Mouse (Mus musculus): ENCODE data around the gene Adcy3. TPM values are rescaled to one million over a fixed set of nuclear protein-coding genes. Genes with fewer than 3 reads are reported as not detected.

Gene Adcy3
- total and polyA plus RNA-seq, 2 experiments from 2014 or later: 11.5 to 40.4 TPM

DNA sequence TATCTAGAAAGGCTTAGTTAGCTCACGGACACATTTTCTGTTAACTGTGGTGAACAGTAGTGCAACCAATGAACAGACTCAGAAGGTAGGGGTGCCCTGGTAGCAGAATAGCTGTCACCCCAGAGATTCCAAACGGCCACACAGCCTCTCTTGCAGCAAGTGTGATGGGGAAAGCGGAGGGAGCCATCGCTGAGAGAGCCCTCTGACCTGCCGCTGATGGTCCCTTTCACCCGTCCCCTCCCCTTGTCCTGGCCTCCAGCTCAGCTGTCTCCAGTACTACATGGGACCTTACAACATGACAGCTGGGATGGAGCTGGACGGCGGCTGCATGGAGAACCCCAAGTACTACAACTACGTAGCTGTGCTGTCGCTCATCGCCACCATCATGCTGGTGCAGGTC is 73.2 kb downstream of the Adcy3 start:
- ATAC-seq (no peak), DNase-seq (ENCODE audit: low spot score) (no peak)
- WGBS: 93% methylated on average over 11 of the region's 11 CpGs
- Histone ChIP-seq H3K4me1 (ENCODE audit: insufficient read depth, low read length) (no peaks in the 10 kb centered on the region), H3K27me3 (ENCODE audit: insufficient read depth, low read length) (no peaks in the 10 kb centered on the region), H3K4me2 (ENCODE audit: low read depth, low read length) (no peak overlapping the region), H3K4me3 (ENCODE audit: low read length) (no peak overlapping the region), H3K9ac (replicated peaks; ENCODE audit: low read length) (no peak overlapping the region), H3K36me3 (ENCODE audit: insufficient read depth, low read length) (peaks cover 28% of the 10 kb centered on the region; the same call in 1 of the 2 replicates), H3K9me3 (ENCODE audit: low read length) (no peaks in the 10 kb centered on the region), H3K27ac (no peak overlapping the region)
- no peak for TF ChIP-seq CTCF (IDR thresholded peaks at IDR 0.05; ENCODE audit: low read depth)

GRCm38 (mm10) chr12:4208405-4209133 is 75.7 kb downstream of the Adcy3 start:
- no peaks in the 10 kb centered on the region for H3K4me1 ChIP-seq (ENCODE audit: insufficient read depth, low read length)
- H3K4me2 ChIP-seq (ENCODE audit: low read depth, low read length): no peak overlapping the region
- no peaks in the 10 kb centered on the region for H3K27me3 ChIP-seq (ENCODE audit: insufficient read depth, low read length)
- H3K27ac ChIP-seq: no peak overlapping the region
- peak; percentile 80 for TF ChIP-seq CTCF (IDR thresholded peaks at IDR 0.05; ENCODE audit: low read depth)
- H3K9ac ChIP-seq (replicated peaks; ENCODE audit: low read length): no peak overlapping the region
- H3K36me3 ChIP-seq (ENCODE audit: insufficient read depth, low read length): peaks cover 47% of the 10 kb centered on the region; the same call in 1 of the 2 replicates
- no peaks in the 10 kb centered on the region for H3K9me3 ChIP-seq (ENCODE audit: low read length)
- 0 out of 2 replicates have a peak, but pooled peaks have one; percentile 22 for ATAC-seq
- WGBS: 72% methylated on average over 15 of the region's 15 CpGs
- no peak overlapping the region for H3K4me3 ChIP-seq (ENCODE audit: low read length)
- DNase-seq (ENCODE audit: low spot score): peak; percentile 79

- Histone ChIP-seq H3K9me3 (ENCODE audit: low read length) (no peaks in the 10 kb centered on the region), H3K4me2 (ENCODE audit: low read depth, low read length) (no peak overlapping the region), H3K9ac (replicated peaks; ENCODE audit: low read length) (no peak overlapping the region), H3K27ac (no peak overlapping the region), H3K36me3 (ENCODE audit: insufficient read depth, low read length) (peaks cover 48% of the 10 kb centered on the region; the same call in 1 of the 2 replicates), H3K4me1 (ENCODE audit: insufficient read depth, low read length) (no peaks in the 10 kb centered on the region), H3K27me3 (ENCODE audit: insufficient read depth, low read length) (no peaks in the 10 kb centered on the region), H3K4me3 (ENCODE audit: low read length) (no peak overlapping the region)
- TF ChIP-seq CTCF (IDR thresholded peaks at IDR 0.05; ENCODE audit: low read depth): no peak
- 98% methylated on average over 9 of the region's 9 CpGs for WGBS
- no peak for DNase-seq (ENCODE audit: low spot score)
- no peak for ATAC-seq
Observed at GRCm38 (mm10) chr12:4209196-4209595, 76.3 kb downstream of the Adcy3 start.

DNA sequence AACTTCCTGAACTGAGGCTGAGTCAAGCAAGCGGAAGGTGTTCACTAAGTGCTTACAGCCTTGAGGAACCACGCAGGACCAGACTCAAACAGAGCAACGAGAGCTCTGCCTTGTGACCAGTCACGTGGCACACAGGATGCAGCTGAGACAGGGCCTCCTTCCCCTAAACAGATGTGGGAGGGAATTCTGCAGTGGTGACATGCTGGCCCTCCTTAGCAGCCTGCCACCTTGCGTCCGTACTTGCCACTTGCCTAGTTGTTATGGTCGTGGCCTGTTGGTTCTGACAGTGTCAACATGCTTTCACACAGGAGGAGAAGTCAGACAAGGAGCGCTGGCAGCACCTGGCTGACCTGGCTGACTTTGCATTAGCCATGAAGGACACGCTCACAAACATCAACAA is 78.3 kb downstream of the Adcy3 start:
- Histone ChIP-seq H3K27me3 (ENCODE audit: insufficient read depth, low read length) (no peaks in the 10 kb centered on the region), H3K4me1 (ENCODE audit: insufficient read depth, low read length) (no peaks in the 10 kb centered on the region), H3K4me2 (ENCODE audit: low read depth, low read length) (no peak overlapping the region), H3K9ac (replicated peaks; ENCODE audit: low read length) (no peak overlapping the region), H3K36me3 (ENCODE audit: insufficient read depth, low read length) (peaks cover 62% of the 10 kb centered on the region; the same call in 1 of the 2 replicates), H3K9me3 (ENCODE audit: low read length) (no peaks in the 10 kb centered on the region), H3K4me3 (ENCODE audit: low read length) (no peak overlapping the region), H3K27ac (no peak overlapping the region)
- DNase-seq (ENCODE audit: low spot score) (no peak), ATAC-seq (no peak)
- no peak for TF ChIP-seq CTCF (IDR thresholded peaks at IDR 0.05; ENCODE audit: low read depth)
- WGBS: 88% methylated on average over 9 of the region's 9 CpGs

DNA sequence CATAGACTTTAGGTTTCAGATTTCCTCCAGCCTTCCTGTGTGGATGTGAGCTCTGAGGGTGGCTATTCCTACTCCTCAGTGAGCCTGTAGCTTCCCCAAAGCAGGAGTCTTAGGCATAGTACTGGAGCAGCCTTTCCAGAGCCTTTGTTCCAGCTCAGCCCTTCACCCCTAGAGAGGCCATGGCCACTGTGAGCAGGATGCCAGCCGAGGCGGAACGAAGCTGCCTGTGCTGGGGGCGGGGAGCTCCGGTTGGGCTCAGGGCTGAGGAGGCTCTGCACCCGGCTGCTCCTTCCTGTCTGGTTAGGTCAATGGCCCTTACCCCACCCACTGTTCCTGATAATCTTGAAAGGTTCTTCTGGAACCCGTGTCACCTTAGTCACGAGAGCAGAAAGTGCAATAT is 80.0 kb downstream of the Adcy3 start:
- Histone ChIP-seq H3K27me3 (ENCODE audit: insufficient read depth, low read length) (no peaks in the 10 kb centered on the region), H3K9me3 (ENCODE audit: low read length) (no peaks in the 10 kb centered on the region), H3K36me3 (ENCODE audit: insufficient read depth, low read length) (peaks cover 59% of the 10 kb centered on the region; the same call in 1 of the 2 replicates), H3K4me1 (ENCODE audit: insufficient read depth, low read length) (no peaks in the 10 kb centered on the region), H3K9ac (replicated peaks; ENCODE audit: low read length) (no peak overlapping the region), H3K4me2 (ENCODE audit: low read depth, low read length) (no peak overlapping the region), H3K27ac (no peak overlapping the region), H3K4me3 (ENCODE audit: low read length) (no peak overlapping the region)
- no peak for TF ChIP-seq CTCF (IDR thresholded peaks at IDR 0.05; ENCODE audit: low read depth)
- no peak for DNase-seq (ENCODE audit: low spot score)
- no peak for ATAC-seq
- 52% methylated on average over 8 of the region's 8 CpGs for WGBS

GRCm38 (mm10) chr12:4230156-4230555 is 97.3 kb downstream of the Adcy3 start:
- H3K9me3 ChIP-seq (ENCODE audit: low read length): no peaks in the 10 kb centered on the region
- ATAC-seq (no peak), DNase-seq (ENCODE audit: low spot score) (no peak)
- no peak overlapping the region for H3K9ac ChIP-seq (replicated peaks; ENCODE audit: low read length)
- no peak overlapping the region for H3K4me2 ChIP-seq (ENCODE audit: low read depth, low read length)
- TF ChIP-seq CTCF (IDR thresholded peaks at IDR 0.05; ENCODE audit: low read depth): no peak
- no peak overlapping the region for H3K4me3 ChIP-seq (ENCODE audit: low read length)
- H3K4me1 ChIP-seq (ENCODE audit: insufficient read depth, low read length): 0 out of 2 replicates have a peak, but pooled peaks cover 4% of the 10 kb centered on the region
- H3K27me3 ChIP-seq (ENCODE audit: insufficient read depth, low read length): no peaks in the 10 kb centered on the region
- peaks cover 4% of the 10 kb centered on the region; the same call in 1 of the 2 replicates for H3K36me3 ChIP-seq (ENCODE audit: insufficient read depth, low read length)
- 95% methylated on average over 7 of the region's 7 CpGs for WGBS
- H3K27ac ChIP-seq: no peak overlapping the region

DNA sequence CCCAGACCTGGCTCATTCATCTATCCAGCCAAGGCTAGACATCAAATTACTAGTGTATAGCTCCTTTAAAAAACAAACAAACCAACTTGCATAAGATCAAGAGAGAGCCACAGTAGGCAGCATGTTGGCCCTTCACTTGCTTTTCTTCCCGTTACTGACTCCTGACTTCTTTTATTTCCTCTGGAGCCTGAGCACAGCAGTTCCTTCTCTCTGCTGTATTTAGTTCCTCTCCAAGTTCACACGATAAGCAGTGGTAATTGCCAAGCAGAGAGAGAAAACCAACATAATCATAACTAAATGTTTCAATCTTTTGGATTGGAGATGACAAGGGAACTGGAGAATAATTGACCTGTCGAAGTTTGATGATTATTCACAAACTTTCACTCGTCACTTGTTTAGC is 99.9 kb downstream of the Adcy3 start:
- peak overlapping the region; percentile 69 for H3K4me3 ChIP-seq (ENCODE audit: low read length)
- no peaks in the 10 kb centered on the region for H3K9me3 ChIP-seq (ENCODE audit: low read length)
- 0 out of 2 replicates have a peak, but pooled peaks cover 4% of the 10 kb centered on the region for H3K4me1 ChIP-seq (ENCODE audit: insufficient read depth, low read length)
- no peak for TF ChIP-seq CTCF (IDR thresholded peaks at IDR 0.05; ENCODE audit: low read depth)
- H3K4me2 ChIP-seq (ENCODE audit: low read depth, low read length): peak overlapping the region; percentile 84
- WGBS: 50% methylated on average over 4 of the region's 4 CpGs
- no peak overlapping the region for H3K27ac ChIP-seq
- H3K9ac ChIP-seq (replicated peaks; ENCODE audit: low read length): no peak overlapping the region; the same call in 1 of the 2 replicates
- no peaks in the 10 kb centered on the region for H3K36me3 ChIP-seq (ENCODE audit: insufficient read depth, low read length)
- ATAC-seq: no peak
- no peak for DNase-seq (ENCODE audit: low spot score)
- H3K27me3 ChIP-seq (ENCODE audit: insufficient read depth, low read length): no peaks in the 10 kb centered on the region
